Mouse (Mus musculus): ENCODE measurements at regions not wholly inside any gene's neighbourhood (a gene's known extent, or its start where the extent isn't known, plus 50 kb on each side); places are given as distances from the start of the nearest gene placed in this dataset.
A peak's percentile ranks its signal among the peaks of the same experiment; 100 is the strongest.

DNA sequence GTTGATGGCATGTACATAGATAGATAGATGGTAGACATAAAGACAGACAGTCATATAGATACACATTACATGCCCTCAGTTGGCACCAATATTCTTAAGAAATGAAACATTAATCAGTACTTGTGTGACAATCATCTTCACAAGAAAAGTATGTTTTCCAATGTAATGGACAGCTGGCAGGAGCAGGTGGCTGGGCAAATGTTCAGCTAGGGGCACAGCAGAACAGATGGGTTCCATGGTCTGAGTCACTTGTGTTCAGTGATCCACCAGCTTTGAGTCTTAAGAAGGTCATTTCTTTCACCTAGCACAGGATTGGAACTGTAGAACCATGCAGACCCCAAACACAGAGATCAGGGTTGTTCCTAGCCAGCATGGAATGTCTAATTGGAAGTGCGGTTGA, 2631.2 kb upstream of the 5930422O12Rik start:
- DNase-seq = no peak

DNA sequence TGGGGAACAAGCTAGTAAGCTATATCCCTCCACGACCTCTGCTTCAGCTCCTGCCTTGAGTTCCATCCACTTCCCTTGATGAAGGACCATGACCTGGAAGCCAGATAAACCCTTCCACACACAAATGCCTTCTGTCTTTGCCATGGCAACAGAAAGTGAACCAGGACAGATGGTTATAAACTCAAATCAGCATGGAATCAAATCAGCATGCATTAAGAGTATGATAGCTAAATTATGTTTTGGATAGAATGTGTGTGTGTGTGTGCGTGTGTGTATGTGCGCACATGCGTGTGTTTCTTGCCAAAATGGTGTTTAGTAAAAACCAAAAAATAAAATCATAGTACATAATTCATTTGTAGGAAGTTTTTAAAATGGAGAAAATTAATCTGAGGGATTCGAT, 2611.5 kb upstream of the 5930422O12Rik start:
- DNase-seq = no peak

GRCm38 (mm10) chr8:30822835-30823587, 2605.5 kb upstream of the 5930422O12Rik start:
- no peak for DNase-seq

DNA sequence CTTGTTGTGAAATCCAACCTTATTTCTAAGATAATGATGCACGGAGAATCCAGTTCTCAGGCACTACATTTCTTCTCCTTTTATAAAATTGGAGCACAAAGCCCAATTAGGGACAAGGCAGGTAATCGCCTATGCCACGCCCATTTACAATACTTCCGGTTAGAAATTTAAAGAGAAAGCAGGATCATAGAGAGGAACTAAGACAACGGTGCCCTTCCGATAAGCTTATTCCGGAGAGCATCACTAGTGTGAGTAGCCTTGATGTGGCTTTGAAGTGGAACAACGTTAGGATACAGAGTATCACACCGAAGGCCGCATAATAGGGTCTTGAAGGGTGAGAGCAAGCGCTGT, 2604.9 kb upstream of the 5930422O12Rik start:
- no peak for DNase-seq

DNA sequence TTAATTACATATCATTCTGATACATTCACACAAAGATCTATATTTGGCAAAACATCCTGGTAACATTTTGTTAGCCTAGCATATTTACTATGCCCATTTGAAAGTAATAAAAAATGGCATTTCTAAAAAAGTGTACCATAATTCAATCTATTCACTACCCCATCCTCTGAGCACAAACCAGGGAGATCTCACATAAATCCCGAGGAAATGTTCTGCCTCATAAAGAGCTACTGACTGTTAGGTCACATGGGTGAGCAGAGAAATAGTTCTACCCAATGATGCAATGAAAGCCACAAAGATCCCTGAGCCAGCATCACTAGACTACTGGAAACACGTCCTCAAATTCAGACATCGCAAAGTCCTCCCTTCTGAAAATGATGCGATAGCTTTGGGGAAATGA, 2602.5 kb upstream of the 5930422O12Rik start:
- DNase-seq = no peak

- no peak for DNase-seq
Measured at GRCm38 (mm10) chr8:30838056-30838455, 2590.5 kb upstream of the 5930422O12Rik start.

GRCm38 (mm10) chr8:30840064-30840463, 2588.4 kb upstream of the 5930422O12Rik start:
- DNase-seq = peak; percentile 19

DNA sequence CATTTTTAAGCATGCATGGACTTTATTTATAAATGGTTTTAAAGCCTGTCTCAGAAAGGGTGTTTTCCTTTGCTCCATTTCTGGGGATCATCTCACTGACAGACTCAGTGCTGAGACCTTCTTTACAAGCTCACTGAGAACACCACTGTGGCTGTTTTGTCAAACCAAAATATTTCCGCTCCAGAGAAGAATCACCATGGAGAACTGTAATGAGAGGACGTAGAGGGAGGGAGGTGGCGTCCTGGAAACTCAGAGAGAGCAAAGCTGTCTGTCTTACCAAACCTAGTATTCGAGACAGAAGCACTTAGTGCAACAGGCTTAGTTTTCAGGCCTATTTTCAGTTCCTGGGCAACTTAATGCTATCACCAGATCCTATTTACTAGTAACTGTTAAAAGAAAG, 2565.5 kb upstream of the 5930422O12Rik start:
- no peak for DNase-seq

GRCm38 (mm10) chr8:30906044-30906695, 2522.3 kb upstream of the 5930422O12Rik start:
- no peak for DNase-seq

- DNase-seq = no peak
Measured at GRCm38 (mm10) chr8:30913664-30914063, 2514.8 kb upstream of the 5930422O12Rik start.

- DNase-seq = no peak
Measured at GRCm38 (mm10) chr8:30915127-30915526, 2513.4 kb upstream of the 5930422O12Rik start.

DNA sequence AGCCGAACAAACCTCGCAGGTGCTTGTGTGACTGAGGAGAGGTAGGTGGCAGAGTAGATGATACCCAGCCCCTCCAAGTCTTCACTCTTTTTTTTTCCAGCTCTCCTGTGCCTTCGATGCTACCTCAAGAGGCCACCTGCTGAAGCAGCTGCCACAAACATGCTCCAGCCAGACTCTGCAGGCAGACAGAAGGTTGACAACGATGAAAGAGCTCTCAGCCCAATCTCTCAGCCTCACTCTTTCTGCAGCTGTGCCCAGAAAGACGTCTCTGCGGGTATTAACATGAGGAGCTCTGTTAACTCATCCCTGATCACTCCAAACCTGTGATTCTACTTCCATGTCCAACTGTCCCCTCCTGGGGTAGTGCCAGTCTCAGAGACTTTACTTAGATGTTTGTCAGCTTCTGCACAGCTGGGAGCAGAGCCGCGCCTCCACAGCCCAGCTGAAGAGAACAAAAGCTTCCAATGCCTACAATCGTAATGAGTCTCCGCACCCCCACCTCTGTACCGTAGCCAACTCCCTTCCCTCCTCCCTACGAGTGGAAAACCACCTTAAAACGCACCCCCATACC, 2512.8 kb upstream of the 5930422O12Rik start:
- DNase-seq = no peak

GRCm38 (mm10) chr8:30916184-30916751, 2512.2 kb upstream of the 5930422O12Rik start:
- DNase-seq = no peak

GRCm38 (mm10) chr8:30921451-30921850, 2507.1 kb upstream of the 5930422O12Rik start:
- DNase-seq = no peak

GRCm38 (mm10) chr8:30923301-30924159, 2505.0 kb upstream of the 5930422O12Rik start:
- DNase-seq = peak; percentile 7

GRCm38 (mm10) chr8:30924160-30924534, 2504.4 kb upstream of the 5930422O12Rik start:
- no peak for DNase-seq

GRCm38 (mm10) chr8:30924656-30925055, 2503.9 kb upstream of the 5930422O12Rik start:
- no peak for DNase-seq

- DNase-seq = no peak
Measured at GRCm38 (mm10) chr8:30937449-30938075, 2490.9 kb upstream of the 5930422O12Rik start.

- DNase-seq = no peak
Measured at GRCm38 (mm10) chr8:30940901-30941300, 2487.6 kb upstream of the 5930422O12Rik start.

DNA sequence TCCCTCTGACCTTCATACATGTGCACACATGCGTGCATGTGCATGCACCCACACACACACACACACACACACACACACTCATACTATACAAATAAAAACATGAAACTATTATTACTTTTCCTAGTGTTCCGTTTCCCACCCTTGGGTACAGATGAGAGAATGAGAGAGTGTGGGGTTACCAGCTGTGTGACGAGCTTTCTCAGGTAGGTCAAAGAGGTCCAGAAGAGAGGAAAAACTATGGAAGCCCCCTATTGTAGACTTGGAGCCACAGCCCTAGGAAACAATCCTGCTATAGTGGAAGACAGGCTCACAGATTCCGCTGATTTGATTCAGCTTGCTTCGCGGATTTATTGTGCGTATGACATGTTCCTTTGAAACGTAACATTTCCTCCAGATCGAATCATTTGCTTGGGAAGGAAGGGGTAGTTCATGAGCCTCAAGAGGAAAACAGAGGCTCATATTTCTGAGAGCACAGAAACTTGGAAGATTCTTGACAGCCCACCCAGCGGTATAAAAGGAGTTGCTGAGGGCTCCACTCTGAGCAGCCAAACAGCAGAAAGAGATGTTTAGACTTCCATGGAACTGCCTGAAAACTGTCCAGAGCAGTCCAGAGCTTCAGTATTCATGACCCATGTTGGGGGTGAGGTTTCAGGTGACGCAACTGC, 2486.9 kb upstream of the 5930422O12Rik start:
- no peak for DNase-seq

DNA sequence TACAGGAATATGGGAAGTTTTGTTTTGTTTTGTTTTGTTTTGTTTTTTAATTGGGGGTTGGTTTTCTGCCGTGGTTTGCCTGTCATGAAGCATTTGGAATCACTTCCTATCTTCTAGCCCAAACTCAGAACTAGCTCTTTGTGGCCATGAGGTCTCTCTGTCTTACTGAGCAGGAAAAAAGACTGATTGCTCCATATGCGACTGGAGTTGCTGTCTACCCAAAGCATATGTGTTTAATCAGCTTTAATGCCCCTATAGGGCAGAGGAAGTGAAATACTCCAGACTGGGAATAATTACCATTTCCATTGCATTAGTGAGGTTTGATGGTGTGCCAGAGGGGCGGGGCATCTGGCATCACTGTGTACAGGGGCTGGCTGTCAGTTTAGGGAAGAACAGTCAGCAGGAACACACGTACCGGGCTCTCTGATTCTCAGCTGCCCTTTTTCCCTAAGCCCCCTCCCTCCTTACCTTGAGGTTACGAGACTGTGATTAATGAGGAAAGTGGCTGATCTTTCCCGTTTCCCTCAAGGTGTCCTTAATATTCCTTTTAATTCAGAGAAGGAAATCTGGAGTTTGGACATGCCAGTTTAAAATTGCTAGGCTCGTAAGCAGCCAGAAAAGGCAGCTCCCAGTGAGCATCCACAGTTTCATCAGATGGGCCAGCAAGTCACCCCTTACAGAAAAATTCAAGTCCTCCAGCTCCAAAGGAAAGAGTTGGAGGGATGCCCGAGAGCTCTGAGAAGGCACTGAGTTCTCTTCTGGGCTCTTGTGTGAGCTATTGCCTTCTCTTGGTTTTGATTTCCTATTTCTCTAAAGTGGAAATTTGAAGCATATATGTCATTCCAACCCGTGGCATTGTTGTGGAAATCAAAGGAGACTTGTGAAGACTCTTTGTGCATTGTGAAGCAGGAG, 2482.1 kb upstream of the 5930422O12Rik start:
- DNase-seq = no peak

Measured in thymus, postnatal 14 days (tissue).